Mouse (Mus musculus) urinary bladder, adult 18-20 months (tissue): ENCODE measurements around the gene Lrch1.

Experiments used
- DNase-seq, 2 experiments: peaks; one replicate each; pipeline ENCODE4 v3.0.0; 2022; ENCODE audit warnings: low spot score in 2 of 2, mixed read lengths in 2 of 2

Lrch1 gene

DNA sequence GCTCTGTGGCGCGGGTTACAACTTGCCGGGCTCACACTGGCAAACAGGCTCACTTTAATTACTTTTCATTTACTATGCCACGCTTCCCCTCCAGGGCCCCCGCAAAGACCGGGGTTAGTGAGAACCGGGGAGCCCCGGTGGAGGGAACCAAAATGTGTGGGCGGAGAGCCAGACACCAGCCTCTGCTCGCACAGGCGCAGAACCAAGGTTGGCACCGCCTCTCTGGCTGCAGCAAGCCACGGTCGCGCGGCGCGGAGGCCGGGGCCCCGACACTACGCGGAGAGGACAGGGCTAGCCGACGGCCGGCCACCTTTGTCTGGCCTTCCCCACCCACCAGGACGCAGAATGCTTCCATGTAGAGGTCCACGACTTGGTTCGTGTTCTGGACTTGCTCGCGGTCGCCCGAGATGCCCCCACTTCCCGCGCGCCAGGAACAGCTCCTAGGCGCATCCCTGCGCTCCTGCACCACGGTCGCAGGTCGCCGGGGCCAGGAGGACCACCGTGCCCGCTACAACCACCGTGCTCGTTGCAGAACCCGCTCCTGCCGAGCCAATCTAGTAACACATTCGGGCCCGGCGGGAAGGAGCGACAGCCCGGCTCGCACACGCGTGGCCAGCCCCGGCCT is 813 bp downstream of the Lrch1 start:
- peak; percentile 77 to 80 for DNase-seq

DNA sequence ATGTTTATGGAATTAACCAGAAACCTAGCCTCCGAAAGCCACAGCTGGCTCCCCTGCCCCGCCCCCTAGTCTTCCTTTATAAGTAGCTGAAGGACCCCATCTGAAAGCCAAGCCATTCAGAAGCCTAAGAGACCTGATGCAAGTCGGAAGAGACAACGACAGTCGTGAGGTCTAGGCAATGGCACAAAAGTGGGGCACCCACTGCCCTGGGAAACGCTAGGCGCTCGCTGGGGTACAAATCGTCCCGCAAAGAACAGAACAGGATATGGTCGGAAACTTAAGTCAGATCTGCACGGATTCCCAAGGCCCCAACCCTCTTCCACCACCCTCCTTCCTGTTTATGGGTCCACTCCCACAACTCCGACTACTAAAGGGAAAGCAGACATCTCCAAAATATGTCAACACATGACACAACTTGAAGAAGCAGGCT is 1.3 kb downstream of the Lrch1 start:
- no peak for DNase-seq

DNA sequence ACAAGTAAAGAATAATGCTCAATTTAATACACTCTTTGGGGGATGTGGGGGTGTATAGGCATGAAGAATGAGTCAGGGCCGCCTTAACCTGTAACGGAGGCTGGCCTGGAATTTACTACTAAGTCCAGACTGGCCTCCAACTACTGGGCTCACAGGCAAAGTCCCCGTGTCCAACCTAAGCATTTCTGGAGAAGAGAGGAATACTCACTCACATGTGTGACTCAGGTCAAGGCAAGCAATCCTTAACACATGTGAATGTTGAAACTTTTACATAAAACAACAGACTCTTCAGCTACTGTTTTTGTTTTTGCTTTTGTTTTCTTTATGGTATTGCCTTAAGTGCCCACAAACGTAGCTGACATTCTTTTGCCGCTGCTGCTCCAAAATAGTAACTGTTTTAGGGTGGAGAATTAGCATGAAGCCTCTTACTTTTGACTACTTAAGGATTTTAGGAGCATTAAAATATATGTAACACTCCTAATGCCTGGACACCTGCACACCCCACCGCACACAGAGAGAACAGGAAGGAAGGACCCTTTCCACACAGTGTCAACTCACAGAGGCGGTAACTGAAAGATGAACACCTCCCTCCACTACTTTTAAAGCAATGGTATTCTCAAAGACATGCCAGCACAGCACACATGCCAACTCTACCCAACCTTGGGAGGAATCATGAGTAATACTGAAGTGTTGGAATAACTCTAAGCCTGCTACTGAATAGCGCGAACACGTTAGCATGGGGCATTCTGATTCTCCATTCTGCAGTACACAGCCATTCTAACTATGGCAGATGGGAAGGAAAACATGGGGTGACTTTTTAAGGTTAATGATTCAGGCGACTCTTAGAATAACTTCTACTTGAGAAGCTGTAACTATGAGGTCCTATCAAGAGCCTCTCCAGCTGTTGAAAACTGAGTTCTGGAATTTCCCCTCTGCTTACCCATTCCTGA is 2.1 kb downstream of the Lrch1 start:
- no peak for DNase-seq

DNA sequence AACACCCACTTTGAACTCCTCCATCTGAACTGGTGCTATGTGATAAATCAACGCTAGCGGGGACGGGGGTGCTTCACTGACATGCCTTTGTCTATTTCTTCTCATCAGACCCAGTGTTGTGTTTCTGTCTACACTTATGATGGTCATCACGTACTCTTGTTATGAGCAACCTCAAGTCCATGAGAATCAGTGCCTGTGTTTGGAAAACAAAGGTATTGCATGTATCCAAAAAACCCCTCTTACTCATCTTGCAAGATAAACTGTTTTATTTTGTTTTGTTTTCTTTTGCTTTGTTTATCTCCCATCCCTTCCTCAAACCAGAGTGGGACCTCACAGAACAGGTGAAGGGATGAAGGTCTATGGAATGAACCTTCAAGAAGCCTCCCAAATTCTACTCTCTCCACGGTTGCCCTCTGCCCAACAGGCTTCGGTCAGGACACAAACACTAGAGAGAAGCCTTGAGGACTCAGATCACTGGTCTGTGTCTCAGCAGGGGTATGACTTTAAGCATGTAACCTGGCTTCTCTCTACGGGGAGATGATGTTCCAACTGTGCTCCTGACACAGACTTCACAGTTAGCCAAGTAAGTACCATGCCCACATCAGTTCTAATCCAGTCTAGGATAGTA is 3.4 kb downstream of the Lrch1 start:
- no peak for DNase-seq

DNA sequence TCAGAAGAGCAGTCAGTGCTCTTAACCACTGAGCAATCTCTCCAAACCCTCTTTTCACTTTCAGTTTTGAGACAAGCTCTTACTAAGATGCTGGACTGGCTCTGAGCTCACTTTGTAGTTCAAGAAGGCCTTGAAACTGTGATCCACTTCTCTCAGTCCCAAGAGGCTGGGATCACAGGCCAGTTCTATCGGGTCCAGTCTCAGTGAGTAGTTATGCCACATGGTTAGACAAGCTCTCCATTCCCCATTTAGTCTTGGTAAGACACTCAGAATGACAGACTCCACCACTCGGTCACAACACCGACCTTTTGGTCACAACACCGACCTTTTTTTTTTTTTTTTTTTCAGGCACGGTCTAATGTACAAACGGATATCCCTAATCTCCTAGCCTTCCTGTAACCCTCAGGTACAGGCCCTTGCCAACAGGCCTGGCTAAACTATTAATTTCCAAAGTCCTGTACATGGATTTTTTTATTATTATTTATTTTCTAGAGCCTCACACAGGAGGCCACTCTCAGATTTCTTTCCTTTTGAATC is 4.0 kb downstream of the Lrch1 start:
- DNase-seq = no peak

DNA sequence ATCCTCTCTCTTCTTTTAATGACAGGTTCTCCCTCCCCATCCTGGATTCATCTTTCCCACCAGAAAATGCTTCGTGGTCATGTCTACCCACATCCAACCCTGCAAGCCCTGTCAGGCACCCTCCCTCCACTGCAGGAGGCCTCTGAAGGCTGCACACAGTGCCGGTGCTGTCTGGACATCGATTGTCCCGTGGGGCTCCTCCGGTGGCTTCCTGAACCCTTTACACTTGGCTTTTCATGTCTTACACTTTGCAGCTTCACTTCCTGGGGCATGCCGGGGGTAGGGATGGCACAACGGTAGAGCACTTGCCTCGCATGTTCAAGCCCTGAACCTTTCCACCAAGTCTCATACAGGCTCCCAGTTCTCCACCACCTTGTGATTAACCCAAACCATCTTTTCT is 4.7 kb downstream of the Lrch1 start:
- no peak for DNase-seq

DNA sequence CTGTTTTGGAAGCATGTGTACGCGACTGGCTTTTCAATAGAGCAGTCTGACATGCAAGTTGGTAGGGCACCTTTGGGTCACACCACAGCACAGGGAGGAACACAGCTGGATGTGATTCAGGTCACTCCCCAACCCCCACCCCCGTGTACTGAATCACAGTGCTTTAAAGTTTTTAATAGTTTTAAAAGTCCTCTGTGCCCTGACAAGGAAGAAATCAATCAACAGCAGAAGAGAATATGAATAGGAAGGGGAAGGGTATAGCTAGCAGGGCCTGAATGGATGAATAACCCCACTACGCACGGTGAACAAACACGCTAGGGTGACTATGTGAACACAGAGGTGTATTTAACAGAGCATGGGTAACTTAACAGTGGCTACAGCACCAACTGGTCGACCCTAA is 6.1 kb downstream of the Lrch1 start:
- DNase-seq = no peak

DNA sequence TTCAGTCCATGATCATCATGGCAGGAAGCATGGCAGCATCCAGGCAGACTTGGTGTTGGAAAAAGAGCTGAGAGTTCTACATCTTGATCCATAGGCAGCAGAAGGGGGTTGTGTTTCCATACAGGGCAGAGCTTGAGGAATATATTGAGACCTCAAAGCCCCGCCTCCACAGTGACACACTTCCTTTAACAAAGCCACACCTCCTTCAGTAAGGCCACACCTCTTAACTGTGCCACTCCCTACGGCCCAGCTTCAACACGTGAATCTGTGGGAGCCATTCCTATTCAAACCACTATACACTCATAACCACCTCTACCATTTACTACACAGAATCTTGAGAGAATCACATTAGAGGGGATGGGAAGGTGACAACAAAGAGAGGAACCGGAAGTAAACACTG is 6.9 kb downstream of the Lrch1 start:
- no peak for DNase-seq

DNA sequence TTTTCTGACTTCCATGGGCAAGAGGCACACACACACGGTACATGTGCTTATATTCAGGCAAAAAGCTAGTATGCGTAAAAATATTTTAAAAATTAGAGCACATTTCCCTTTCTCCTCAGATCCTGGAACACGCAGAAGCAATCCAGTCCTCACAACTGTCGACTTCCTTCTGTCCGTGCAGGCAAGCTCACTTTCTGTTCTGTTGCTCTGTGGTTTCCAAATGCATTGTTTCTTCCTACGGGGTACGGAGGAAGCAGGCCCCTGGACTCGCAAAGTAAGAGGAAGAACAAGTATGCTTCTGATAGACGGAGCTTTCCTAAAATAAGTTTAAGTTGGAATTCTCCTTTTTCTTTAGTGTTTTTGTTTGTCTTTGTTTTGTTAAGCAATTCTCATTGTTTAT is 8.3 kb downstream of the Lrch1 start:
- DNase-seq = no peak

DNA sequence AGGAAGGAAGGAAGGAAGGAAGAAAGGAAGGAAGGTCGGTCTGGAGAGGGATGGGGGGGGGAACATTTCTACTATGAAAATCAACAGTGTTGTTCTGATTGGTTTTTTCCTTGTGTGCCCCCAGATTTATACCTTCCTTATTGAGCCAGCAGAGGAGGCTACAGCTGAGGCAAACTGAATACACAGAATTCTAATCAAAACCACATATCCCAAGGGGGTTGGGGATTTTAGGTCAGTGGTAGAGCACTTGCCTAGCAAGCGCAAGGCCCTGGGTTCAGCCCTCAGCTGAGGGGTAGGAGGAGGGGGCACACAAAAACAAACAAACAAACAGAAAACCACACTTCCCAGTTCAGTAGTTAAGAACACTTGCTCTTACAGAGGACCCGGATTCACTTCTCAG is 8.8 kb downstream of the Lrch1 start:
- no peak for DNase-seq

DNA sequence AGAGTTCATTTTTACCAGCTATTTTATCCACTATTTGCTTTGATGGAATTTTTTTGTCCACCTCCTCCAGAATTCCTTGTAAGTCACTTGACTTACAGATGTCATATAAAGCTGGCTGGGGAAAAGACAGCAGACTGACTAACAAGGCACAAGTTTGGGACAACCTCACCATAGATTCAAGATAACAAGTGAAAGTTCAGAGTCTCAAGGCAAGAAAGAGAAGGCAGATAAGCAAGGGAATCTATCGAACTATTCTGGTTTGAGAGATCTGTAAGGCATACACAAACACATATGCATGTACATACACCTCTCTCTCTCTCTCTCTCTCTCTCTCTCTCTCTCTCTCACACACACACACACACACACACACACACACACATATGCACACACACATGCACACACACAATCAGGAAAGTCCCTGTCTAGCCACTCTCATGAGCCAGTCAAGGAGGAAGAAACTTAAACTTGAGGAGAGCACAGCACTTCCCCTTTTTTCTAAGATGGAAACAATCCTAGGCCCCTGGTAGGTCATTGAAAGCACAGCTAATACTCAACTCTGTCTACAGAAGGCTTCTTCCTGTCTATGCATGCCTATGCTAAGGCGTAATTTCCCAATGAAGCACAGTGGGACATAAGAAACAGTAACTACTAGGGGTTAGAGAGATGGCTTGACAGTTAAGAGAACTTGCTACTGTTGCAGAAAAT is 11.0 kb downstream of the Lrch1 start:
- no peak for DNase-seq

DNA sequence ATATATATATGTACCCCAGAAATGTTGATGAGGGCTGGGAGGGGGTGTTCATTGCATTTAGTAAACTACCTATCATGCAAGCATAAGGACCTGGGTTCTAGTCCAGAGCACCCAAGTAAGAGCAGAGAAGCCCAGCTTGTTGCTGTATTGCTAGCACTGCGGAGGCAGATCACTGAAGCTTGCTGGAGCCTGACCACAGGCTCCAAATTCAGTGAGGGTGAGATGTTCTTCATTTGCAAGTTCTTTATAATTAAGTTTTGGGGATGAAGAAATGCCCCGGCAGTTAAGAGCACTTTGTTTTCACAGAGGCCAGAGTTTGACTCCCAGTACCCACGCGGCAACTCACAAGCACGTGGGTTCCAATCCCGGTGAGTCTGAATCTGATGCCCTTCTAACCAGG is 12.6 kb downstream of the Lrch1 start:
- DNase-seq = no peak

DNA sequence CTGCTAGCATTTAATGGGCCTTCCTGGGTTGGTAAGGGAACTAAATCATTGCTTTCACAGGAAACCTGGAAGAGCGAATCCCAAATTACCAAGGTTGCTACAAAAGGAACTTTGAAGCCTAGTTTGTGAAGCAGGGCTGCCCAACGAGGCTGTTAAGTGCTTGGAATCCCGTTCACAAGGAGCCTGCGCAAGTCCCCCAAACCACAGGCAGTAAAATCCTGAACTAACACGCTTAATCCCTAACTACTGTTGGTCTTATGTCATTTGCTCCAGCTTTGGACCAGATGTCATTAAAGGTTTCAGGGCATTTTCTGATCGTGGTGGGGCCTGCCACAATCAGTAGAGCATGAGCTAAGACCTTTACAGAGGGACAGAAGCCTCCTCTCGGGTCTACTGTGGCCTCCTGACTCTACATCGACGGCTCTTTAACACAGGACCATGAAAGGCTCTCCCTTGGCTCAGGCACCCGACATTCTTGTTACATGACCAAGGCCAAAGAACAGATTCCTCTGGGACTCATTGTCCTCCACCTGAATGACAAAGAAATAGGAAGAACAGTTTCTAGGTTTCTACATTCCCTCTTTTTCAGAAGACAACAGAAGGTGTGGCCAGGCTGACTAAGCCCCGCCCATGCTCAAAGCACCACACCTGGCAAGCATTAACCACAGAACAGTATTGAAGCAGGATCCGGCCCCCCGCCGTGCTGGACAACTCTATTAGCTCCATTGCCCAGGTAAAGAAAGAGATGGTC is 13.5 kb downstream of the Lrch1 start:
- no peak for DNase-seq

DNA sequence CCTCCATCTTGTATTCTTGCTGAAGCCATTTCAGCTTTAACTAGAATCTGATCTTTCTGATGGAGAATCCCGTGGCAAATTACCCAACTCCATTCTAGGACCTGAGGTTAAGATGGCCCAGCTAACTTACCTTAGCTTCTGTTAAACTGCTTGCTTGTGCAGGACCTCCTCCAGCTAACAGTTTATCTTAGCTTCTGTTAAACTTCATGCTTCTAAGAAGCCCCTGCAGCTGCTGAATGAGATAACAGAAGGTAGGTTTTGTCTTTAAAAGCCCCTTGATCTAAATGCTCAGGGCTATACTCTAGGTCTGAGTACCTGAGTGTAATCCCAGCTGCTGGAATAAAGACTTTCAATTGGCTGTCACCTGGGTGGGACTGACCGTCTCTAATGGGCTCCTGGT is 17.9 kb downstream of the Lrch1 start:
- DNase-seq = no peak

DNA sequence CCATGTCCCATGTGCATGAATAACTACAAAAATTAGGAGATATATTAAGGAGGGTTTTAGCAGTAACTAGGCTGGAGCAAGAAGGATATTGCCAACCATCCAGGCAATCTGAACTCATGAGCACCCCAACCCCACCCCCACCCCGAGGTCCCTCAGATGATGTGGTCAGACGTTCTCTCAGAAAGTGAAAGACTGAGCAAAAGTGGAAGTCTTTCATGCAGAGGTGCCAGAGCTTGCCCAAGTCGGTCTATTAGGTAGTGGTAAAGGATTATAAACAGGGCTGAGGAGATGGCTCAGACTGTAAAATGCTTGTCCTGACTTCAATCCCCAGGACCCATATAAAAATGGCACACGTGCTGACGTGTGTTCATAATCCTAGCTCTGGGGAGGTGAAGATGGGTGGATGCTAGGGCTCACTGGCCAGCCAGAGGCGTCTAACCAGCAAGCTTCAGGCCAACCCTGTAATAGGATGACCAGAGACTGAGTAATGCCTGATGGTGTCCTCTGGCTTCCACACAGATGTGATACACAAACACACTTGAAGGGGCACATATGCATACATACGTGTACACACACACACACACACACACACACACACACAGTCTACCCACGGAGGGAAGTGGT is 18.8 kb downstream of the Lrch1 start:
- DNase-seq = no peak

DNA sequence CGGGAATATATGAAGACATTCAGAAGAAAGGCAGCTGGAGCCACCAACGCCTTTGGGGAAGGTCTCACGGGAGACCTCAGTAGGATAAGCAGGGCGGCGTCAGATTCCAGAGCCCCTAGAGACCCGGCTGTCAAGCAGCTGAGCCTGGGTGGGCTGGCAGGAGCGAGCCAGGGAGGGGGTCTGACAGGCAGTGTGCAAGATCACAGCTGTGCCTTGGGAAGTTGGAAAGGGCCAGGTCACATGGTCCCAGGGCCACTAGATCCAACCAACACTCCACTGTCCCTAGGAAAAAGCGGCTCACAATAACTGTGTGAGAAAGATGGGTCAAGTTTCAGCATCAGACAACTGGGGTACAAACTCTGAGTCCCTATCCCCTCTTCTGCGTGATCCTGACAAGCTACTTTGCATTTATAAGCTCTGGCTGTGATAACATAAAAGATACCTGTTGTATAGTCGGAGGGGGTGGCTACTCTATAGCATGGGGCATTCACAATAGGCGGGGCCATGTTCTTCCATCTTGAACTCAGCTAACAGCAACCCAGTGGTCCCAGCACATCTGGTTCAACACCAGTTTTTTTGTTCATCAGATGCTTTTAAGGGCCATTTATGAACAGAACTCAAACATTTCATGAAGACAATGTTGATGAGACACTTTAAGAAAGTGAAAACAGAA is 20.6 kb downstream of the Lrch1 start:
- DNase-seq = no peak

DNA sequence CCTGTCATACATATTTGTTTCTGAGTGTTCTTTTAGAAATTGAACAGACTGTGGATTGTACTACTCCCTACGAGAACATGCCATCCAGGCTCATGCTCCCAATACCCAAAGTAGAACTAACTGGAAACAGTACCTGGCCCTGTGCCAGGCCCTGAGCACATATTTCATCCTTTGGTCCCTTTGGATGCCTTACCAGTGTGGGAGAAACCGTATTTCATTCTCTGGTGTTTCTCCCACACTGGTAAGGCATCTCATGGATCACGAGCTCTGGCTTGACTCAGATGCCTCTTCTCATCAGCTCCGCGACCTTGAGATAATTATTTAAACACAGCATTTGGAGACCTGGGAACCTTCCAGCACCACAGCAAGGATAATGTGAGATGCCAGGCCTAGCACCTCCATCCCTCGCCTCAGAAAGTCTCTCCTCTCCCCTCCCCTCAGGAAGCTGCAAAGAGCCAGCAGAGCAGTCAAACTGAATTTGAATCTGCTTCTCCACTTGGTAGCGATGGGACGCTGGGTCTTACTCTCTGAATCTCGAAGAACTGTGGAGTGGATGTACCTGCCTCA is 21.6 kb downstream of the Lrch1 start:
- DNase-seq = no peak

DNA sequence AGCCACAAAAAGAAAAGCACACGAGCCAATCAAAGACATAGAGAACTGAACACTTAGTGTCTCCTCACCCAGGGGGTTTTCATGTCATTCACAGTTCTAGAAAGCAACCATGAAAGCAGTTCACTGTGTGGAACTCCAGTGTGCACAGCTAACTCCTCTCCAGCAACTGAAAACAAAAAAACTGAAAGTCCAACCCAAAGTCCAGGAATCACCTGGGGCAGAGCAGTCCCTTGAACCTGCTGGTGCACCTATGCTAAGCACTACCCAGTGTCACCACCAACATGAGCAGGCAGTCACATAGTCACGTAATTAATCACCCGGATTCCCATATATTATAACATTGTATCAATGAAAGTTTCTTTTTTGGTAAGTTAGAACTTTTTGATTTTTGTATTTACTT is 23.2 kb downstream of the Lrch1 start:
- no peak for DNase-seq

DNA sequence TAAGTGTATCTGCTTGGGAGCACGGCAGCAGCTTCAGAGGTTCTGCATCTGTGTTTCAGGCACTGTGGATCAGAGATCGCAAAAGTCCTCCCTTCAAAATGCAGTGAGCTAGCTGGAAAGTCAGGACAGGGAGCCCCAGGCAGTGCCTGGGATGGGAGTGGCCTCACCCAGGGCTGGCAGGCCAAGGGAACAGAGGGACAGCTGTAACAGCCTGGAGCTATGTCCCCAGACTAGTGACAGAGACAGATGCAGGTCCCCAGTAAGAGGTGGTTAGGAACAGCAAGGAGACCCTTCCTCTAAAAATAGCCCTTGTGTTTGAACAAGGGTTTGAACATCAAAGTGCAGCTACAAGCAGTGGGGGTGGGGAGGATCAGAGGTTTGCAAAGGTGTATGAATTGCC is 23.6 kb downstream of the Lrch1 start:
- DNase-seq = no peak
